Mouse (Mus musculus) hindbrain, embryonic 14.5 days (tissue): Measurements from ENCODE around the gene Vars2. TPM values are rescaled to one million over a fixed set of nuclear protein-coding genes. Genes with fewer than 3 reads are reported as not detected.

Experiments used
- ATAC-seq: fragments of 200-750 bp; cut with Nextera tagmentation; 2 replicates; pipeline ENCODE4 v1.8.0; 2017; ENCODE audit warnings: moderate number of reproducible peaks, mild to moderate bottlenecking, moderate TSS enrichment, moderate library complexity; ENCODE audit not compliant: low FRiP score
- DNase-seq: peaks from one replicate; pipeline ENCODE4 v3.0.0-alpha.2; 2015; ENCODE audit warnings: low spot score
- H3K27ac ChIP-seq: fragments of 300-500 bp; sonication (generic); 2 replicates; pipeline ENCODE4 v1.5.1; 2014; ENCODE audit warnings: mild to moderate bottlenecking, moderate library complexity
- H3K27me3 ChIP-seq: fragments of 300-500 bp; sonication (generic); 2 replicates; pipeline ENCODE4 v1.6.1; 2014; ENCODE audit warnings: mild to moderate bottlenecking, low read length, mixed read lengths; ENCODE audit not compliant: control insufficient read depth, insufficient read depth
- H3K36me3 ChIP-seq: fragments of 300-500 bp; sonication (generic); replicated peaks from 2 replicates; pipeline ENCODE4 v1.6.1; 2014; ENCODE audit not compliant: control insufficient read depth, insufficient read depth
- H3K4me1 ChIP-seq: fragments of 300-500 bp; sonication (generic); replicated peaks from 2 replicates; pipeline ENCODE4 v1.6.1; 2014; ENCODE audit warnings: antibody characterized with exemption, low read length, mixed read lengths; ENCODE audit not compliant: control insufficient read depth, insufficient read depth
- H3K4me2 ChIP-seq: fragments of 300-500 bp; sonication (generic); replicated peaks from 2 replicates; pipeline ENCODE4 v1.6.1; 2014; ENCODE audit warnings: mild to moderate bottlenecking, moderate library complexity
- H3K4me3 ChIP-seq: fragments of 300-500 bp; sonication (generic); replicated peaks from 2 replicates; pipeline ENCODE4 v1.5.1; 2014; ENCODE audit warnings: mild to moderate bottlenecking, low read length
- H3K9ac ChIP-seq: fragments of 300-500 bp; sonication (generic); 2 replicates; pipeline ENCODE4 v1.6.1; 2014
- H3K9me3 ChIP-seq: fragments of 300-500 bp; sonication (generic); 2 replicates; pipeline ENCODE4 v1.6.1; 2016; ENCODE audit warnings: low read length; ENCODE audit not compliant: control insufficient read depth
- WGBS: fragments of 180-500 bp; shearing (Covaris S2); extraction: QIAGEN DNeasy Blood & Tissue Kit; methylation state at CpG from one replicate; pipeline ENCODE4 v1.1.7; 2014; 5-methylcytosine and 5-hydroxymethylcytosine counted together
- polyA plus RNA-seq: library from polyadenylated mRNA; unstranded; fragments of >200 nt; fragmentation: Nextera tagmentation; extraction: Ambion mirVana; gene quantifications from 2 replicates; pipeline ENCODE4 v1.2.1, GENCODE M21; 2014

The Vars2 gene
- 14.8 and 14.9 TPM in 2 replicates for polyA plus RNA-seq

GRCm38 (mm10) chr17:35667334-35668065, at the start of gene Vars2:
Vars2 (minus strand) TSS chr17:35667592.
- peaks cover 14% of the 10 kb centered on the region for H3K36me3 ChIP-seq
- no peaks in the 10 kb centered on the region for H3K9me3 ChIP-seq
- DNase-seq (peak; percentile 99), ATAC-seq (peak; percentile 91)
- peak within 1 kb of the TSS; percentile 80 for H3K27ac ChIP-seq
- H3K4me1 ChIP-seq = peaks cover 14% of the 10 kb centered on the region; the same call in 1 of the 2 replicates
- under 1% methylated on average over 61 of the region's 61 CpGs for WGBS
- H3K9ac ChIP-seq = peak within 1 kb of the TSS; percentile 75
- H3K4me3 ChIP-seq = peak within 1 kb of the TSS; percentile 71
- H3K27me3 ChIP-seq = no peaks in the 10 kb centered on the region
- H3K4me2 ChIP-seq = peak within 1 kb of the TSS; percentile 96

GRCm38 (mm10) chr17:35717080-35717479, 49.7 kb upstream of the Vars2 start:
- H3K27me3 ChIP-seq = no peaks in the 10 kb centered on the region
- no peak overlapping the region for H3K4me2 ChIP-seq
- no peak overlapping the region for H3K9ac ChIP-seq
- 82% methylated on average over 6 of the region's 6 CpGs for WGBS
- no peaks in the 10 kb centered on the region for H3K9me3 ChIP-seq
- DNase-seq (no peak), ATAC-seq (no peak)
- no peaks in the 10 kb centered on the region for H3K36me3 ChIP-seq
- H3K27ac ChIP-seq = no peak overlapping the region
- no peak overlapping the region for H3K4me3 ChIP-seq
- H3K4me1 ChIP-seq = peaks cover 6% of the 10 kb centered on the region; the same call in 1 of the 2 replicates

GRCm38 (mm10) chr17:35716114-35716513, 48.7 kb upstream of the Vars2 start:
- Histone ChIP-seq H3K4me1 (peaks cover 7% of the 10 kb centered on the region), H3K27ac (no peak overlapping the region), H3K4me3 (no peak overlapping the region), H3K9ac (no peak overlapping the region), H3K9me3 (no peaks in the 10 kb centered on the region), H3K36me3 (no peaks in the 10 kb centered on the region), H3K27me3 (no peaks in the 10 kb centered on the region), H3K4me2 (no peak overlapping the region)
- DNase-seq (no peak), ATAC-seq (no peak)
- WGBS = 92% methylated on average over 3 of the region's 3 CpGs

- H3K36me3 ChIP-seq = no peaks in the 10 kb centered on the region
- H3K4me1 ChIP-seq = peaks cover 10% of the 10 kb centered on the region
- H3K27ac ChIP-seq = peak overlapping the region; percentile 66; the same call in 1 of the 2 replicates
- peak; percentile 65; the same call in 1 of the 2 replicates for ATAC-seq
- peak; percentile 67 for DNase-seq
- no peak overlapping the region for H3K9ac ChIP-seq
- WGBS = 21% methylated on average over 8 of the region's 8 CpGs
- H3K4me3 ChIP-seq = no peak overlapping the region
- H3K27me3 ChIP-seq = no peaks in the 10 kb centered on the region
- no peak overlapping the region for H3K4me2 ChIP-seq
- no peaks in the 10 kb centered on the region for H3K9me3 ChIP-seq
These were observed 43.4 kb upstream of the Vars2 start for GRCm38 (mm10) chr17:35710705-35711347.

- 87% methylated on average over 2 of the region's 2 CpGs for WGBS
- H3K9ac ChIP-seq = no peak overlapping the region
- no peak overlapping the region for H3K27ac ChIP-seq
- H3K9me3 ChIP-seq = no peaks in the 10 kb centered on the region
- H3K27me3 ChIP-seq = no peaks in the 10 kb centered on the region
- DNase-seq (no peak), ATAC-seq (no peak)
- H3K36me3 ChIP-seq = no peaks in the 10 kb centered on the region
- H3K4me1 ChIP-seq = peaks cover 27% of the 10 kb centered on the region
- no peak overlapping the region for H3K4me3 ChIP-seq
- H3K4me2 ChIP-seq = no peak overlapping the region
These were observed 41.2 kb upstream of the Vars2 start for GRCm38 (mm10) chr17:35708611-35709010.

- H3K9me3 ChIP-seq = no peaks in the 10 kb centered on the region
- no peak overlapping the region for H3K4me2 ChIP-seq
- no peak overlapping the region for H3K4me3 ChIP-seq
- H3K27me3 ChIP-seq = no peaks in the 10 kb centered on the region
- no peak overlapping the region for H3K27ac ChIP-seq
- no peak overlapping the region for H3K9ac ChIP-seq
- ATAC-seq (no peak), DNase-seq (no peak)
- no peaks in the 10 kb centered on the region for H3K36me3 ChIP-seq
- H3K4me1 ChIP-seq = peaks cover 28% of the 10 kb centered on the region
- WGBS = 66% methylated on average over 7 of the region's 7 CpGs
These were observed 40.5 kb upstream of the Vars2 start for GRCm38 (mm10) chr17:35707929-35708328.

GRCm38 (mm10) chr17:35705836-35706235, 38.4 kb upstream of the Vars2 start:
- Histone ChIP-seq H3K4me2 (no peak overlapping the region), H3K4me3 (no peak overlapping the region), H3K36me3 (no peaks in the 10 kb centered on the region), H3K27me3 (no peaks in the 10 kb centered on the region), H3K27ac (no peak overlapping the region), H3K4me1 (peaks cover 27% of the 10 kb centered on the region), H3K9me3 (no peaks in the 10 kb centered on the region), H3K9ac (no peak overlapping the region)
- WGBS = 21% methylated on average over 4 of the region's 4 CpGs
- no peak for ATAC-seq
- DNase-seq = no peak

GRCm38 (mm10) chr17:35704621-35705464, 37.5 kb upstream of the Vars2 start, which contains the start of gene Ddr1:
Ddr1 (minus strand) TSS chr17:35704621.
- peak; percentile 74 for DNase-seq
- H3K36me3 ChIP-seq = no peaks in the 10 kb centered on the region
- peak; percentile 48 for ATAC-seq
- peak within 1 kb of the TSS; percentile 52 for H3K4me2 ChIP-seq
- H3K9me3 ChIP-seq = no peaks in the 10 kb centered on the region
- peak within 1 kb of the TSS; percentile 96 for H3K27ac ChIP-seq
- WGBS = 4% methylated on average over 19 of the region's 19 CpGs
- peak within 1 kb of the TSS; percentile 66 for H3K9ac ChIP-seq
- H3K27me3 ChIP-seq = no peaks in the 10 kb centered on the region
- peak within 1 kb of the TSS; percentile 58 for H3K4me3 ChIP-seq
- peaks cover 22% of the 10 kb centered on the region for H3K4me1 ChIP-seq
